Mouse (Mus musculus): ENCODE data around the gene Colca2.

The Colca2 gene

GRCm38 (mm10) chr9:51290980-51291379 is 12.6 kb upstream of the Colca2 start:
- Histone ChIP-seq H3K27me3 (ENCODE audit: insufficient read depth, low read length) (peaks cover 7% of the 10 kb centered on the region), H3K4me1 (replicated peaks; ENCODE audit: low read depth, low read length) (no peaks in the 10 kb centered on the region), H3K36me3 (ENCODE audit: insufficient read depth, low read length) (no peaks in the 10 kb centered on the region), H3K4me3 (replicated peaks; ENCODE audit: low read length) (no peak overlapping the region), H3K9me3 (ENCODE audit: low read length) (no peaks in the 10 kb centered on the region)
- TF ChIP-seq CTCF (conservative IDR thresholded peaks at IDR 0.05; ENCODE audit: low read length) (no peak), POU5F1 (IDR thresholded peaks at IDR 0.05; ENCODE audit: borderline replicate concordance, low read length) (no peak), NANOG (IDR thresholded peaks at IDR 0.05; ENCODE audit: borderline replicate concordance, low read length) (no peak)

- H3K36me3 ChIP-seq (ENCODE audit: insufficient read depth, low read length) = no peaks in the 10 kb centered on the region
- H3K4me3 ChIP-seq (replicated peaks; ENCODE audit: low read length) = no peak overlapping the region
- TF ChIP-seq CTCF (conservative IDR thresholded peaks at IDR 0.05; ENCODE audit: low read length) (no peak), POU5F1 (IDR thresholded peaks at IDR 0.05; ENCODE audit: borderline replicate concordance, low read length) (no peak), NANOG (IDR thresholded peaks at IDR 0.05; ENCODE audit: borderline replicate concordance, low read length) (no peak)
- H3K9me3 ChIP-seq (ENCODE audit: low read length) = no peaks in the 10 kb centered on the region
- peaks cover 8% of the 10 kb centered on the region for H3K4me1 ChIP-seq (replicated peaks; ENCODE audit: low read depth, low read length)
- H3K27me3 ChIP-seq (ENCODE audit: insufficient read depth, low read length) = peaks cover 18% of the 10 kb centered on the region
Observed at GRCm38 (mm10) chr9:51286079-51286478, 7.7 kb upstream of the Colca2 start.

- H3K9me3 ChIP-seq (ENCODE audit: low read length) = no peaks in the 10 kb centered on the region
Observed at GRCm38 (mm10) chr9:51277834-51278498, 403 bp downstream of the Colca2 start.

GRCm38 (mm10) chr9:51274678-51275077 is 3.7 kb downstream of the Colca2 start:
- Histone ChIP-seq H3K36me3 (ENCODE audit: insufficient read depth, low read length) (no peaks in the 10 kb centered on the region), H3K9me3 (ENCODE audit: low read length) (no peaks in the 10 kb centered on the region), H3K4me1 (replicated peaks; ENCODE audit: low read depth, low read length) (peaks cover 8% of the 10 kb centered on the region), H3K27me3 (ENCODE audit: insufficient read depth, low read length) (peaks cover 31% of the 10 kb centered on the region), H3K4me3 (replicated peaks; ENCODE audit: low read length) (no peak overlapping the region)
- no peak for TF ChIP-seq NANOG (IDR thresholded peaks at IDR 0.05; ENCODE audit: borderline replicate concordance, low read length)
- TF ChIP-seq CTCF (conservative IDR thresholded peaks at IDR 0.05; ENCODE audit: low read length) = no peak
- TF ChIP-seq POU5F1 (IDR thresholded peaks at IDR 0.05; ENCODE audit: borderline replicate concordance, low read length) = no peak

More at GRCm38 (mm10) chr9:51277834-51278498, 403 bp downstream of the Colca2 start:
- peak overlapping the region; percentile 75 for H3K4me3 ChIP-seq (replicated peaks; ENCODE audit: low read length)
- TF ChIP-seq NANOG (IDR thresholded peaks at IDR 0.05; ENCODE audit: borderline replicate concordance, low read length) (no peak), POU5F1 (IDR thresholded peaks at IDR 0.05; ENCODE audit: borderline replicate concordance, low read length) (no peak), CTCF (conservative IDR thresholded peaks at IDR 0.05; ENCODE audit: low read length) (no peak)
- H3K27me3 ChIP-seq (ENCODE audit: insufficient read depth, low read length) = peaks cover 55% of the 10 kb centered on the region
- no peaks in the 10 kb centered on the region for H3K36me3 ChIP-seq (ENCODE audit: insufficient read depth, low read length)
- H3K4me1 ChIP-seq (replicated peaks; ENCODE audit: low read depth, low read length) = peaks cover 15% of the 10 kb centered on the region

GRCm38 (mm10) chr9:51273581-51274154 is 4.7 kb downstream of the Colca2 start:
- TF ChIP-seq CTCF (conservative IDR thresholded peaks at IDR 0.05; ENCODE audit: low read length) (no peak), POU5F1 (IDR thresholded peaks at IDR 0.05; ENCODE audit: borderline replicate concordance, low read length) (no peak), NANOG (IDR thresholded peaks at IDR 0.05; ENCODE audit: borderline replicate concordance, low read length) (no peak)
- Histone ChIP-seq H3K36me3 (ENCODE audit: insufficient read depth, low read length) (no peaks in the 10 kb centered on the region), H3K4me3 (replicated peaks; ENCODE audit: low read length) (no peak overlapping the region), H3K27me3 (ENCODE audit: insufficient read depth, low read length) (peaks cover 21% of the 10 kb centered on the region), H3K9me3 (ENCODE audit: low read length) (no peaks in the 10 kb centered on the region), H3K4me1 (replicated peaks; ENCODE audit: low read depth, low read length) (peaks cover 4% of the 10 kb centered on the region; the same call in 1 of the 2 replicates)

- Histone ChIP-seq H3K9me3 (ENCODE audit: low read length) (no peaks in the 10 kb centered on the region), H3K4me1 (replicated peaks; ENCODE audit: low read depth, low read length) (no peaks in the 10 kb centered on the region), H3K4me3 (replicated peaks; ENCODE audit: low read length) (no peak overlapping the region), H3K36me3 (ENCODE audit: insufficient read depth, low read length) (no peaks in the 10 kb centered on the region), H3K27me3 (ENCODE audit: insufficient read depth, low read length) (peaks cover 6% of the 10 kb centered on the region)
- TF ChIP-seq POU5F1 (IDR thresholded peaks at IDR 0.05; ENCODE audit: borderline replicate concordance, low read length) (no peak), CTCF (conservative IDR thresholded peaks at IDR 0.05; ENCODE audit: low read length) (no peak), NANOG (IDR thresholded peaks at IDR 0.05; ENCODE audit: borderline replicate concordance, low read length) (no peak)
Observed at GRCm38 (mm10) chr9:51272102-51272501, 6.3 kb downstream of the Colca2 start.

GRCm38 (mm10) chr9:51271073-51271472 is 7.3 kb downstream of the Colca2 start:
- Histone ChIP-seq H3K9me3 (ENCODE audit: low read length) (no peaks in the 10 kb centered on the region), H3K36me3 (ENCODE audit: insufficient read depth, low read length) (no peaks in the 10 kb centered on the region), H3K27me3 (ENCODE audit: insufficient read depth, low read length) (no peaks in the 10 kb centered on the region), H3K4me1 (replicated peaks; ENCODE audit: low read depth, low read length) (no peaks in the 10 kb centered on the region), H3K4me3 (replicated peaks; ENCODE audit: low read length) (no peak overlapping the region)
- TF ChIP-seq CTCF (conservative IDR thresholded peaks at IDR 0.05; ENCODE audit: low read length) (no peak), NANOG (IDR thresholded peaks at IDR 0.05; ENCODE audit: borderline replicate concordance, low read length) (no peak), POU5F1 (IDR thresholded peaks at IDR 0.05; ENCODE audit: borderline replicate concordance, low read length) (no peak)

- Histone ChIP-seq H3K4me3 (replicated peaks; ENCODE audit: low read length) (no peak overlapping the region), H3K36me3 (ENCODE audit: insufficient read depth, low read length) (no peaks in the 10 kb centered on the region), H3K9me3 (ENCODE audit: low read length) (no peaks in the 10 kb centered on the region), H3K27me3 (ENCODE audit: insufficient read depth, low read length) (no peaks in the 10 kb centered on the region), H3K4me1 (replicated peaks; ENCODE audit: low read depth, low read length) (no peaks in the 10 kb centered on the region)
- TF ChIP-seq POU5F1 (IDR thresholded peaks at IDR 0.05; ENCODE audit: borderline replicate concordance, low read length) = no peak
- TF ChIP-seq NANOG (IDR thresholded peaks at IDR 0.05; ENCODE audit: borderline replicate concordance, low read length) = no peak
- no peak for TF ChIP-seq CTCF (conservative IDR thresholded peaks at IDR 0.05; ENCODE audit: low read length)
Observed at GRCm38 (mm10) chr9:51268852-51269251, 9.5 kb downstream of the Colca2 start.
